Mouse (Mus musculus) thymus, postnatal 4 days (tissue): ENCODE results near the gene Inpp5k.
"Not testable (repeated sequence)": the region's sequence is repeated elsewhere in the genome, so short reads cannot be mapped to it uniquely, and the experiment has no call there.

Experiments
- DNase-seq: peaks from one replicate; pipeline ENCODE4 v3.0.0; 2021

Gene Inpp5k

GRCm38 (mm10) chr11:75684462-75684861 is 53.7 kb downstream of the Inpp5k start:
- DNase-seq: no peak

GRCm38 (mm10) chr11:75684956-75685355 is 54.2 kb downstream of the Inpp5k start:
- DNase-seq: no peak

GRCm38 (mm10) chr11:75687343-75687993 is 56.7 kb downstream of the Inpp5k start:
- DNase-seq: no peak

GRCm38 (mm10) chr11:75688132-75688531 is 57.3 kb downstream of the Inpp5k start:
- DNase-seq: no peak

GRCm38 (mm10) chr11:75689977-75690376 is 59.2 kb downstream of the Inpp5k start:
- no peak for DNase-seq

- DNase-seq: no peak
These were observed 60.3 kb downstream of the Inpp5k start for GRCm38 (mm10) chr11:75691047-75691446.

GRCm38 (mm10) chr11:75693570-75693969 is 62.8 kb downstream of the Inpp5k start:
- no peak for DNase-seq

GRCm38 (mm10) chr11:75697464-75697863 is 66.7 kb downstream of the Inpp5k start:
- DNase-seq: not testable (repeated sequence)
